Mouse (Mus musculus): ENCODE measurements at regions not wholly inside any gene's neighbourhood (a gene's known extent, or its start where the extent isn't known, plus 50 kb on each side); places are given as distances from the start of the nearest gene placed in this dataset.

- Histone ChIP-seq H3K27ac (no peak overlapping the region), H3K27me3 (no peaks in the 10 kb centered on the region), H3K4me3 (replicated peaks) (no peak overlapping the region), H3K36me3 (no peaks in the 10 kb centered on the region), H3K9me3 (replicated peaks) (no peaks in the 10 kb centered on the region), H3K4me2 (no peak overlapping the region), H3K9ac (no peak overlapping the region), H3K4me1 (peaks cover 5% of the 10 kb centered on the region; the same call in 1 of the 2 replicates)
- no peak for ATAC-seq (replicated peaks; ENCODE audit: low FRiP score)
- WGBS = 70% methylated on average over 6 of the region's 6 CpGs
Observed at GRCm38 (mm10) chr14:76797518-76797917, 239.1 kb upstream of the Ccdc122 start.

GRCm38 (mm10) chr14:76791811-76792571, 235.3 kb upstream of the Serp2 start:
- Histone ChIP-seq H3K4me3 (replicated peaks) (no peak overlapping the region), H3K27ac (peak overlapping the region; percentile 11; the same call in 1 of the 2 replicates), H3K4me1 (peaks cover 19% of the 10 kb centered on the region), H3K4me2 (no peak overlapping the region), H3K9ac (no peak overlapping the region), H3K36me3 (no peaks in the 10 kb centered on the region), H3K9me3 (replicated peaks) (no peaks in the 10 kb centered on the region), H3K27me3 (no peaks in the 10 kb centered on the region)
- no peak for ATAC-seq (replicated peaks; ENCODE audit: low FRiP score)
- WGBS = 33% methylated on average over 6 of the region's 6 CpGs

GRCm38 (mm10) chr14:76789376-76789775, 232.7 kb upstream of the Serp2 start:
- peaks cover 21% of the 10 kb centered on the region for H3K4me1 ChIP-seq
- WGBS = 41% methylated on average over 7 of the region's 7 CpGs
- ATAC-seq (replicated peaks; ENCODE audit: low FRiP score) = no peak
- H3K4me3 ChIP-seq (replicated peaks) = no peak overlapping the region
- no peaks in the 10 kb centered on the region for H3K36me3 ChIP-seq
- H3K9ac ChIP-seq = no peak overlapping the region
- H3K9me3 ChIP-seq (replicated peaks) = no peaks in the 10 kb centered on the region
- H3K27ac ChIP-seq = no peak overlapping the region
- H3K27me3 ChIP-seq = no peaks in the 10 kb centered on the region
- H3K4me2 ChIP-seq = no peak overlapping the region

GRCm38 (mm10) chr14:76787601-76788000, 230.9 kb upstream of the Serp2 start:
- Histone ChIP-seq H3K9ac (no peak overlapping the region), H3K27ac (no peak overlapping the region), H3K27me3 (no peaks in the 10 kb centered on the region), H3K36me3 (no peaks in the 10 kb centered on the region), H3K4me3 (replicated peaks) (no peak overlapping the region), H3K4me2 (no peak overlapping the region), H3K9me3 (replicated peaks) (no peaks in the 10 kb centered on the region), H3K4me1 (peaks cover 20% of the 10 kb centered on the region)
- peak; percentile 76 for ATAC-seq (replicated peaks; ENCODE audit: low FRiP score)
- WGBS = 64% methylated on average over 6 of the region's 6 CpGs

GRCm38 (mm10) chr14:76786214-76786613, 229.5 kb upstream of the Serp2 start:
- Histone ChIP-seq H3K4me1 (peaks cover 12% of the 10 kb centered on the region), H3K36me3 (no peaks in the 10 kb centered on the region), H3K4me3 (replicated peaks) (no peak overlapping the region), H3K4me2 (no peak overlapping the region), H3K27me3 (no peaks in the 10 kb centered on the region), H3K9me3 (replicated peaks) (no peaks in the 10 kb centered on the region), H3K9ac (no peak overlapping the region), H3K27ac (no peak overlapping the region)
- WGBS = 66% methylated on average over 4 of the region's 4 CpGs
- no peak for ATAC-seq (replicated peaks; ENCODE audit: low FRiP score)

GRCm38 (mm10) chr14:76781524-76781880, 224.8 kb upstream of the Serp2 start:
- 0 out of 2 replicates have a peak overlapping the region, but pooled peaks have one; percentile 3 for H3K27ac ChIP-seq
- ATAC-seq (replicated peaks; ENCODE audit: low FRiP score) = no peak
- H3K9ac ChIP-seq = no peak overlapping the region
- no peak overlapping the region for H3K4me3 ChIP-seq (replicated peaks)
- H3K4me2 ChIP-seq = no peak overlapping the region
- H3K9me3 ChIP-seq (replicated peaks) = no peaks in the 10 kb centered on the region
- no peaks in the 10 kb centered on the region for H3K27me3 ChIP-seq
- WGBS = 58% methylated on average over 3 of the region's 3 CpGs
- no peaks in the 10 kb centered on the region for H3K36me3 ChIP-seq
- H3K4me1 ChIP-seq = peaks cover 24% of the 10 kb centered on the region

GRCm38 (mm10) chr14:76780572-76781523, 224.2 kb upstream of the Serp2 start:
- H3K4me3 ChIP-seq (replicated peaks) = no peak overlapping the region
- no peaks in the 10 kb centered on the region for H3K9me3 ChIP-seq (replicated peaks)
- 60% methylated on average over 14 of the region's 14 CpGs for WGBS
- H3K4me2 ChIP-seq = no peak overlapping the region
- no peaks in the 10 kb centered on the region for H3K36me3 ChIP-seq
- no peak for ATAC-seq (replicated peaks; ENCODE audit: low FRiP score)
- no peaks in the 10 kb centered on the region for H3K27me3 ChIP-seq
- no peak overlapping the region for H3K9ac ChIP-seq
- H3K27ac ChIP-seq = peak overlapping the region; percentile 3; the same call in 1 of the 2 replicates
- H3K4me1 ChIP-seq = peaks cover 24% of the 10 kb centered on the region

- WGBS = 27% methylated on average over 9 of the region's 9 CpGs
- ATAC-seq (replicated peaks; ENCODE audit: low FRiP score) = peak; percentile 52; the same call in 1 of the 2 replicates
Observed at GRCm38 (mm10) chr14:76778541-76779399, 222.1 kb upstream of the Serp2 start.

GRCm38 (mm10) chr14:76775387-76775924, 218.8 kb upstream of the Serp2 start:
- H3K9me3 ChIP-seq (replicated peaks) = no peaks in the 10 kb centered on the region
- peaks cover 36% of the 10 kb centered on the region for H3K4me1 ChIP-seq
- H3K4me2 ChIP-seq = no peak overlapping the region
- H3K27ac ChIP-seq = no peak overlapping the region
- no peaks in the 10 kb centered on the region for H3K36me3 ChIP-seq
- 56% methylated on average over 3 of the region's 3 CpGs for WGBS
- no peak for ATAC-seq (replicated peaks; ENCODE audit: low FRiP score)
- no peak overlapping the region for H3K9ac ChIP-seq
- H3K4me3 ChIP-seq (replicated peaks) = no peak overlapping the region
- H3K27me3 ChIP-seq = no peaks in the 10 kb centered on the region

More at GRCm38 (mm10) chr14:76778541-76779399, 222.1 kb upstream of the Serp2 start:
- no peaks in the 10 kb centered on the region for H3K27me3 ChIP-seq
- H3K27ac ChIP-seq = peak overlapping the region; percentile 43
- H3K9ac ChIP-seq = no peak overlapping the region
- no peaks in the 10 kb centered on the region for H3K9me3 ChIP-seq (replicated peaks)
- H3K4me1 ChIP-seq = peaks cover 34% of the 10 kb centered on the region
- no peaks in the 10 kb centered on the region for H3K36me3 ChIP-seq
- 0 out of 2 replicates have a peak overlapping the region, but pooled peaks have one; percentile 22 for H3K4me2 ChIP-seq
- no peak overlapping the region for H3K4me3 ChIP-seq (replicated peaks)

- no peaks in the 10 kb centered on the region for H3K9me3 ChIP-seq (replicated peaks)
- 0 out of 2 replicates have a peak, but pooled peaks have one; percentile 46 for ATAC-seq (replicated peaks; ENCODE audit: low FRiP score)
- 65% methylated on average over 11 of the region's 11 CpGs for WGBS
Observed at GRCm38 (mm10) chr14:76772781-76773438, 216.2 kb upstream of the Serp2 start.

GRCm38 (mm10) chr14:76770106-76770505, 213.4 kb upstream of the Serp2 start:
- 88% methylated on average over 7 of the region's 7 CpGs for WGBS
- no peak overlapping the region for H3K4me3 ChIP-seq (replicated peaks)
- no peak for ATAC-seq (replicated peaks; ENCODE audit: low FRiP score)
- no peaks in the 10 kb centered on the region for H3K27me3 ChIP-seq
- no peak overlapping the region for H3K9ac ChIP-seq
- no peaks in the 10 kb centered on the region for H3K9me3 ChIP-seq (replicated peaks)
- peaks cover 30% of the 10 kb centered on the region for H3K4me1 ChIP-seq
- H3K27ac ChIP-seq = no peak overlapping the region
- H3K4me2 ChIP-seq = no peak overlapping the region
- no peaks in the 10 kb centered on the region for H3K36me3 ChIP-seq

More at GRCm38 (mm10) chr14:76772781-76773438, 216.2 kb upstream of the Serp2 start:
- Histone ChIP-seq H3K27me3 (no peaks in the 10 kb centered on the region), H3K27ac (no peak overlapping the region), H3K4me3 (replicated peaks) (no peak overlapping the region), H3K9ac (no peak overlapping the region), H3K36me3 (no peaks in the 10 kb centered on the region), H3K4me1 (peaks cover 23% of the 10 kb centered on the region), H3K4me2 (no peak overlapping the region)
